Mouse (Mus musculus) limb, embryonic 11.5 days (tissue): ENCODE data around the gene Tet1. TPM values are rescaled to one million over a fixed set of nuclear protein-coding genes. Genes with fewer than 3 reads are reported as not detected.

Experiments used
- ATAC-seq: fragments of 200-750 bp; cut with Nextera tagmentation; 2 replicates; pipeline ENCODE4 v1.8.0; 2017; ENCODE audit warnings: low read depth; ENCODE audit not compliant: insufficient number of reproducible peaks, low FRiP score, low TSS enrichment
- DNase-seq: peaks from one replicate; pipeline ENCODE4 v3.0.0-alpha.2; 2015; ENCODE audit warnings: low spot score
- H3K27ac ChIP-seq: fragments of 300-500 bp; sonication (generic); replicated peaks from 2 replicates; pipeline ENCODE4 v1.5.1; 2014; ENCODE audit warnings: low read depth, mild to moderate bottlenecking, low read length
- H3K27me3 ChIP-seq: fragments of 300-500 bp; sonication (generic); 2 replicates; pipeline ENCODE4 v1.6.1; 2014; ENCODE audit warnings: mild to moderate bottlenecking, low read length, mixed read lengths; ENCODE audit not compliant: control insufficient read depth, insufficient read depth
- H3K36me3 ChIP-seq: fragments of 300-500 bp; sonication (generic); 2 replicates; pipeline ENCODE4 v1.6.1; 2014; ENCODE audit warnings: mild to moderate bottlenecking, low read length, moderate library complexity, mixed read lengths; ENCODE audit not compliant: control insufficient read depth, insufficient read depth
- H3K4me1 ChIP-seq: fragments of 300-500 bp; sonication (generic); 2 replicates; pipeline ENCODE4 v1.6.1; 2014; ENCODE audit warnings: low read length, mixed read lengths; ENCODE audit not compliant: control insufficient read depth, insufficient read depth
- H3K4me2 ChIP-seq: fragments of 300-500 bp; sonication (generic); 2 replicates; pipeline ENCODE4 v1.6.1; 2014; ENCODE audit warnings: low read depth, mild to moderate bottlenecking, moderate library complexity; ENCODE audit not compliant: severe bottlenecking
- H3K4me3 ChIP-seq: fragments of 300-500 bp; sonication (generic); 2 replicates; pipeline ENCODE4 v1.5.1; 2014; ENCODE audit warnings: low read depth, low read length
- H3K9ac ChIP-seq: fragments of 300-500 bp; sonication (generic); 2 replicates; pipeline ENCODE4 v1.6.1; 2014; ENCODE audit warnings: mild to moderate bottlenecking, low read length
- H3K9me3 ChIP-seq: fragments of 300-500 bp; sonication (generic); 2 replicates; pipeline ENCODE4 v1.6.1; 2016; ENCODE audit warnings: low read length; ENCODE audit not compliant: control insufficient read depth
- WGBS: fragments of 180-500 bp; shearing (Covaris S2); extraction: QIAGEN DNeasy Blood & Tissue Kit; methylation state at CpG from one replicate; pipeline ENCODE4 v1.1.7; 2014; 5-methylcytosine and 5-hydroxymethylcytosine counted together
- polyA plus RNA-seq: library from polyadenylated mRNA; unstranded; fragments of >200 nt; fragmentation: Nextera tagmentation; extraction: Ambion mirVana; gene quantifications from 2 replicates; pipeline ENCODE4 v1.2.1, GENCODE M21; 2014

The Tet1 gene
- polyA plus RNA-seq, 1 experiment from 2014 or later = 34.0 TPM

GRCm38 (mm10) chr10:62851025-62851424 is 57.8 kb downstream of the Tet1 start:
- no peaks in the 10 kb centered on the region for H3K27me3 ChIP-seq
- H3K4me1 ChIP-seq = no peaks in the 10 kb centered on the region
- no peak for DNase-seq
- no peak overlapping the region for H3K4me2 ChIP-seq
- ATAC-seq = no peak
- no peak overlapping the region for H3K4me3 ChIP-seq
- H3K9ac ChIP-seq = no peak overlapping the region
- H3K9me3 ChIP-seq = no peaks in the 10 kb centered on the region
- no peaks in the 10 kb centered on the region for H3K36me3 ChIP-seq
- WGBS = 84% methylated on average over 4 of the region's 4 CpGs
- H3K27ac ChIP-seq = no peak overlapping the region

GRCm38 (mm10) chr10:62848783-62849182 is 60.0 kb downstream of the Tet1 start:
- WGBS = 87% methylated on average over 2 of the region's 2 CpGs
- H3K27ac ChIP-seq = no peak overlapping the region
- no peak overlapping the region for H3K4me3 ChIP-seq
- no peaks in the 10 kb centered on the region for H3K9me3 ChIP-seq
- ATAC-seq (no peak), DNase-seq (no peak)
- H3K36me3 ChIP-seq = no peaks in the 10 kb centered on the region
- peaks cover 3% of the 10 kb centered on the region for H3K4me1 ChIP-seq
- H3K9ac ChIP-seq = no peak overlapping the region
- no peak overlapping the region for H3K4me2 ChIP-seq
- no peaks in the 10 kb centered on the region for H3K27me3 ChIP-seq

DNA sequence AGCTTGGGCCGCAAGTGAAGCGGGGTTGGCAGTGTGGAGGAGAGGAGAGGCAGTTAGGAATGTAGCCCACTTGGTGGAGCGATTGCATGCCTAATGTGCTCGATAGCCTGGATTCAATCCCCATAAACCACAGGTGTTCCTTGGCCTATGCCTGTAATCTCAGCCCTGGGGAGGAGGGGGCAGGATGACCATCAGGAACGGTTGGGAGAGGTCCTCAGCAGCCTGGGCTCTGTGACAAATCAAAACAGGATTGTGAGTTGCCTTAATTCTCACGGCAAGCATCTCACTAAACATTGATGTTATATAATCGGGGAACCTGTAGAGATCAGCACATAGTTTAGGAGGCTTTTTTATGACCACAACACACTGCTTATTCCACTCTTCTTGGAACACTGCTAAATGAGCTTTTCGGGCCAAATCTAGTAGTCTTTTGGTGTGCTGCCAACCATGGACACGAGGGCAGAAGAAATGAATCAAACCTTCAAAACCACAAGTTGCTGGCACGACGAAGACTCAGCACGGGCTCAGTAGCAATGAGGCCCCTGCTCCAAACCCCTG is 61.6 kb downstream of the Tet1 start:
- peaks cover 8% of the 10 kb centered on the region for H3K4me1 ChIP-seq
- H3K36me3 ChIP-seq = no peaks in the 10 kb centered on the region
- no peaks in the 10 kb centered on the region for H3K27me3 ChIP-seq
- no peak overlapping the region for H3K27ac ChIP-seq
- 82% methylated on average over 12 of the region's 12 CpGs for WGBS
- DNase-seq = no peak
- no peak for ATAC-seq
- H3K9ac ChIP-seq = no peak overlapping the region
- no peak overlapping the region for H3K4me3 ChIP-seq
- H3K9me3 ChIP-seq = no peaks in the 10 kb centered on the region
- no peak overlapping the region for H3K4me2 ChIP-seq

GRCm38 (mm10) chr10:62843787-62844491 is 64.9 kb downstream of the Tet1 start:
- Histone ChIP-seq H3K9ac (no peak overlapping the region), H3K27ac (no peak overlapping the region; the same call in 1 of the 2 replicates), H3K27me3 (no peaks in the 10 kb centered on the region), H3K4me3 (no peak overlapping the region), H3K9me3 (no peaks in the 10 kb centered on the region), H3K36me3 (0 out of 2 replicates have a peak, but pooled peaks cover 2% of the 10 kb centered on the region), H3K4me1 (peaks cover 8% of the 10 kb centered on the region), H3K4me2 (no peak overlapping the region)
- WGBS = 44% methylated on average over 9 of the region's 9 CpGs
- DNase-seq (peak; percentile 41), ATAC-seq (no peak)

GRCm38 (mm10) chr10:62841901-62842447 is 66.8 kb downstream of the Tet1 start:
- Histone ChIP-seq H3K27ac (no peak overlapping the region), H3K4me2 (no peak overlapping the region), H3K4me1 (peaks cover 8% of the 10 kb centered on the region), H3K9ac (no peak overlapping the region), H3K27me3 (no peaks in the 10 kb centered on the region), H3K36me3 (0 out of 2 replicates have a peak, but pooled peaks cover 2% of the 10 kb centered on the region), H3K9me3 (no peaks in the 10 kb centered on the region), H3K4me3 (no peak overlapping the region)
- no peak for ATAC-seq
- 78% methylated on average over 10 of the region's 10 CpGs for WGBS
- DNase-seq = no peak

- Histone ChIP-seq H3K36me3 (0 out of 2 replicates have a peak, but pooled peaks cover 2% of the 10 kb centered on the region), H3K27ac (no peak overlapping the region), H3K4me3 (no peak overlapping the region), H3K4me1 (peaks cover 8% of the 10 kb centered on the region), H3K27me3 (no peaks in the 10 kb centered on the region), H3K9me3 (no peaks in the 10 kb centered on the region), H3K9ac (no peak overlapping the region), H3K4me2 (no peak overlapping the region)
- DNase-seq (no peak), ATAC-seq (no peak)
- 96% methylated on average over 7 of the region's 7 CpGs for WGBS
Observed at GRCm38 (mm10) chr10:62840687-62841086, 68.1 kb downstream of the Tet1 start.

GRCm38 (mm10) chr10:62837987-62838386 is 70.8 kb downstream of the Tet1 start:
- Histone ChIP-seq H3K9me3 (no peaks in the 10 kb centered on the region), H3K9ac (no peak overlapping the region), H3K27ac (no peak overlapping the region), H3K4me3 (no peak overlapping the region), H3K4me2 (no peak overlapping the region), H3K27me3 (no peaks in the 10 kb centered on the region), H3K4me1 (no peaks in the 10 kb centered on the region), H3K36me3 (0 out of 2 replicates have a peak, but pooled peaks cover 2% of the 10 kb centered on the region)
- ATAC-seq (no peak), DNase-seq (no peak)
- WGBS = 90% methylated on average over 5 of the region's 5 CpGs

GRCm38 (mm10) chr10:62832783-62833182 is 76.0 kb downstream of the Tet1 start:
- no peak for ATAC-seq
- H3K4me2 ChIP-seq = no peak overlapping the region
- WGBS = 82% methylated on average over 9 of the region's 9 CpGs
- no peaks in the 10 kb centered on the region for H3K9me3 ChIP-seq
- no peak for DNase-seq
- H3K27ac ChIP-seq = no peak overlapping the region
- H3K9ac ChIP-seq = no peak overlapping the region
- no peaks in the 10 kb centered on the region for H3K27me3 ChIP-seq
- no peaks in the 10 kb centered on the region for H3K36me3 ChIP-seq
- H3K4me1 ChIP-seq = no peaks in the 10 kb centered on the region
- H3K4me3 ChIP-seq = no peak overlapping the region
